Mouse (Mus musculus): ENCODE results near the gene Ghrl. TPM values are rescaled to one million over a fixed set of nuclear protein-coding genes. Genes with fewer than 3 reads are reported as not detected.
"Not testable (repeated sequence)": the region's sequence is repeated elsewhere in the genome, so short reads cannot be mapped to it uniquely, and the experiment has no call there.

The Ghrl gene
- total RNA-seq, 2 experiments from 2014 or later: not detected

DNA sequence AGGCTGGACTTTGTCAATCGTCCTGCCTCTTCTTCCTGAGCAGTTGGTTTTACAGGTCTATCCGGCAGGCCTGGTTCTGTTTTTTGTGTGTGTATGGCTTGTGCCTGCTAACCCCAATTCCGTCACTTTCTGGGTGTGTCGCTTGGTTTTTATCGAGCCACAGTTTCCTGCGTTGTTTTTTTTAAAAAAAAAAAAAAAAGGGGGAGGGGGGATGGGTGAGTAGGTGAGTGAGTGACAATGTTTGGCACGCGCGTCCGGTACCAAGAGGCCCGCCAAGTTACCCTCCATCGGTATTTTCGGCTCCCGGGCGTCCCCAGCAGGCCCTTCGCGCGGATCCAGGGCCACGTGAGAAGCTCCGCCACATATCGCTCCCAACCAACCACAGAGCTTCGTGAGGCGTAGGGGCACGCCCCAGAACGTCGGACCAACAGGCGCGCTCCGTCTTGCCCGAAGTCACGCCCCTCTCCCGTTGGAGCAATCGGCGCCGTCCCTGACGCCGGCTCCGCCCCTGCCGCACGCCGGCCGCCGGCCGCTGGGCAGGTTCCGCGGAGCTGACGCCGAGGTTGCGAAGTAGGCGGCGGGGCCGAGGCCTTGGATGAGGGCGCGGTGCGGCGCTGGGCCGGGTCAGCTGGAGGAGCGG lies 23.0 kb downstream of the Ghrl start, which contains the start of gene Tatdn2:
Tatdn2 (plus strand) TSS at position 469 of the 640 bp plus-strand sequence.
- DNase-seq (ENCODE audit: low spot score in 2 of 2): peak; percentile 88 to 95

- no peak for DNase-seq (ENCODE audit: low spot score in 2 of 2)
Observed at GRCm38 (mm10) chr6:113695766-113696355, 23.8 kb downstream of the Ghrl start.

DNA sequence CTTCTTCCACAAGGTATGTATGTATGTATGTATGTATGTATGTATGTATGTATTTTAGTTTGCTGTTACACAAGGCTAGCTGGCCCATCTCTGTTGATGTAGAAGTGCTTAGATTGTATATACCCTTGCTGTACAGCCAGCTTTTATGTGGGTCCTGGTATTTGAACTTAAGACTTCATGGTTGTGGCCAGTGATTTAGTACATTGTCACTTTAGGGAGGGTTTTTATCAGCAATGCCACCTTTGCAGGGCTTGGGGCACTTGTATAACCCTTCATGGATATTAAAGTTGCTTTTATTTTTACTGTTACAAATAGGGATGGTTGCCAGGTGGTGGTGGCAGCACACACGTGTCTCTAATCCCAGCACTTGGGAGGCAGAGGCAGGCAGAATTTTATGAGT lies 24.5 kb downstream of the Ghrl start:
- DNase-seq (ENCODE audit: low spot score in 2 of 2): no peak

DNA sequence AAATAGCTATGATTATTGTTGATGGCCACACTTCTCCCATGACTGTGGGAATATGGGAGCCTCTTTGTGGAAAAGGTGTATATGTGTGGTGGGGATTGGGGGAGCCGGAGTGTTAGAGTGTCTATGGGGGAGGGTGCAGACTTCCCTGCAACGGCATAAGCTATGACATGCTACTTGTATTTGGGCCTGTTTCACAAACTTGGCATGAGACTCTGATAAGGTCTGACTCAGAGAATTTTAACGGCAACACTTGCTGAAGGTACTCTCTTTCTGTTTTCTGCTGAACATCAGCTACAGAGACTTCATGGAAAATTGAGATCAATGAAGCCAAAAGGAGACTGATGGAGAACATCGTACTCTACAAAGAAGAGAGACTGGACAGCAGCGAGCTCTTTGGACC lies 26.3 kb downstream of the Ghrl start:
- no peak for DNase-seq (ENCODE audit: low spot score in 2 of 2)

- DNase-seq (ENCODE audit: low spot score in 2 of 2): no peak
Observed at GRCm38 (mm10) chr6:113692661-113693133, 27.0 kb downstream of the Ghrl start.

- no peak for DNase-seq (ENCODE audit: low spot score in 2 of 2)
Observed at GRCm38 (mm10) chr6:113691084-113691462, 28.6 kb downstream of the Ghrl start.

GRCm38 (mm10) chr6:113690400-113691083 lies 29.1 kb downstream of the Ghrl start:
- DNase-seq (ENCODE audit: low spot score in 2 of 2): peak in 1 of 2 experiments; percentile 23

DNA sequence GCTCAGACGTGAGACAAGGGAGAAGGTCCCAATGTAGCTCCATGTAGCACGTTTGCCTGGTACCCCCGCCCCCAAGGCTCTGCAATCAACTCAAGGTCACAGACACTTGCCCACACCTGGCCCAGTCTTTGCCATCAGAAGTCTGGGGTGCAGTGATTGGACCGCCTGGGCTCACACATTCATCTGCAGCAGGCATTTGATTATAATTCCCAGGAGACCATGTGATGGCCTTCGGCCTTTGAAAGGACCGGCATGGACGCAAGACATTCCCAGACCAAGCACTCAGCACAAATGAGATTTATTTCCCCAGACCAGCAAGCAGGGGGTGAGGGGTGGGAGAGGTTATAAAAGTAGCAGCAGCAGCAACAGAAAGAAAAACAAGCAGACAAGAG lies 29.7 kb downstream of the Ghrl start:
- DNase-seq (ENCODE audit: low spot score in 2 of 2): no peak

DNA sequence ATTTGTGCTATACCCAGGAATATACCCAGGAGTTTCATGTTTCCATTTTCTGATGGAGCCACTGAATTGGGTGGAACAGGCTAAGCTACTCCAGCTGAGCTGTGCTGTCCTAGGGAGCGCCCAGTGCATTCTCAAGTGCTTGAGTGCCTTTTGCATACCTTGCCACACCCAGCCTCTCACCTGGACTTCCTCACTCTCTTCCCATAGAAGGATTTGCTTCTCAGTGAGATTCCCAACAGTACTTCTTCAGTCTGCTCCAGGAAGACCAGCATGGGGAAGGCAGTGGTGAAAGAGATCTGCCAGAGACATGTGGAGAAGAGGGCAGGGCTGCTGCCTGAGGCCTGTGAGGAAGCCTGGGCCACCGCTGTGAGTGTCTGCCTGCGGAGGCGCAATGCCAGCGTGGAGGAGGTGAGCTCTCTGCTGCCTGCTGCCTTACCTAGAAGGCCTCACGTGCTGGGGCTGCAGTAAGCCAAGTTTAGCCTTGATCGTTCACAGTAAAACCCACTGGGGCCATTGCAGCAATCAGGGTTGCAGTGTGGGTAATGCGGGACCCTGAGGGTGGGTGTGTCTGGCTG lies 33.0 kb downstream of the Ghrl start:
- no peak for DNase-seq (ENCODE audit: low spot score in 2 of 2)

GRCm38 (mm10) chr6:113683081-113683825 lies 36.4 kb downstream of the Ghrl start:
- no peak for DNase-seq (ENCODE audit: low spot score in 2 of 2)

- DNase-seq (ENCODE audit: low spot score in 2 of 2): peak; percentile 63 to 82
Observed at GRCm38 (mm10) chr6:113681271-113681670, 38.4 kb downstream of the Ghrl start.

- DNase-seq (ENCODE audit: low spot score in 2 of 2): no peak
Observed at GRCm38 (mm10) chr6:113679993-113680566, 39.6 kb downstream of the Ghrl start.

DNA sequence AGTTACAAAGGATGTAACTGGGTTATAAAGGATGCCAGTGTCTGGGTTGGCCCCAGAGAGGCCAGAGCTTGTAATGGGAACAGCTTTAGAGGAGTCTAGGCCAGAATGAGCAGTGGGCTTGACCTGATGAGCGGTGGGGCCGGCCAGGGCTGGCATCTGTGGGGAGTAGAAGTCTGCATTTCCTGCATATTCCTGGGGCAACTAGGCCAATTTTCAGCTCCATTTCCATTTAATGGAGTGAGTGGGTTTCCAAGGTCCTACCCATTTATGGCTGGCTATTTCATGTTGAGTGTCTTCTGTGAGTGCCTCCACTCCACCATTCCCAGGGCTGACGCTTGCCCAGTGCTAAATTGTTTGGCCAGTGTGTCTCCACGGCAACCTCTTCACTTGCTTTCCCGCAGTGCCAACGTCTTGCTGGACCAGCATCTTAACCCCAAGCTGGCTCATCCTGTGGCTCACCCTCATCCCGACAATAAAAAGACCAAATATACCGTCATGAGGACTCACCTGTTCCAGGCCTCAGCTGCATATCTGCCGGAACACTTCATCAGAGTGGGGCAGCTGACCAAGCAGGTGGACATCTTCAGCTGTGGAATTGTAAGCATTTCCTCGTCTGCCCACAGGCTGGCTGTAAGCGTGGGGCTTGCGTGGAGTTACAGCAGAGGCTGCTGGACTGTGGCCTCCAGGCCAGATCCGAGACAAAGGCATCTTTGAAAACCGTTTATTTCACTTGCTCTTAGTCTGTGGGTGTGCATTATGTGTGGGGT lies 41.3 kb downstream of the Ghrl start:
- DNase-seq (ENCODE audit: low spot score in 2 of 2): no peak

GRCm38 (mm10) chr6:113677070-113677734 lies 42.5 kb downstream of the Ghrl start:
- no peak for DNase-seq (ENCODE audit: low spot score in 2 of 2)

- DNase-seq (ENCODE audit: low spot score in 2 of 2): no peak
Observed at GRCm38 (mm10) chr6:113675991-113676390, 43.7 kb downstream of the Ghrl start.

DNA sequence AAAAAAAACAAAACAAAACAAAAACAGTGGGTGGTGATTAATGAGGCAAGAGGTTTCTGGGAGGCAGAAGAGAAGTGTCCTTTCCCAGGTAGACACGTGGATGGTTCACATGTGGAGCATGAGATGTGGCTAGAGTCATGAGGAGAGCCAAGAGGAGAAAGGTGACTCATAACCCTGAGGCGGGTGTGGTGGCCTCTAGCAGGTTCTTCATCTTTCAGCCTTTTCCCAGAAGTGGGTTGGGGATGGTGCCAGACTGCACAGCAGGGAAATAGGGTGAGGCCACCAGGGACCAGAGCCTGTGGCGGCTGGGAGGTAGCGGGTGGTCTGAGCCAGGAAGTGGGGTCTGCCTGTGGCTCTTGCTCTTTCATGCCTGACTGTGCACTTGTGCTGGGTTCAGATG lies 44.4 kb downstream of the Ghrl start:
- no peak for DNase-seq (ENCODE audit: low spot score in 2 of 2)

DNA sequence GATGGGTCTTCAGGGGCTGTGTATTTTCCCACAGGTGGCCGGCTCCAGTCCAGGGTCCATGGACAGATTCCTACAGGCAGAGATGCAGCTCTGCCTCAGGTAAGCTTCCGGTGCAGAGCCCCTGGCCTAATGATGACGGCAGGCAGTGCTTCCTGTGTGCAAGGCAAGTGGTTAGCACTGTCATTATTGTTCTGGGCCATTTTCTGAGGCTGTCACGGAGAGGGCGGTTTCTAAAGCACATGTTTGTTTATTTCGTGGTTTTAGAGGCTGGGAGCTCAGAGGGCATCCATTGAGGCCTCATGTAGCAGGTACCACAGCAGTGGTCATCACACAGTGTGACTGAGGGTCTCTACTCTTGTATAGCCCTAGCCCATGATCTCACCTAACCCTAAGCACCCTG lies 46.7 kb downstream of the Ghrl start:
- no peak for DNase-seq (ENCODE audit: low spot score in 2 of 2)

DNA sequence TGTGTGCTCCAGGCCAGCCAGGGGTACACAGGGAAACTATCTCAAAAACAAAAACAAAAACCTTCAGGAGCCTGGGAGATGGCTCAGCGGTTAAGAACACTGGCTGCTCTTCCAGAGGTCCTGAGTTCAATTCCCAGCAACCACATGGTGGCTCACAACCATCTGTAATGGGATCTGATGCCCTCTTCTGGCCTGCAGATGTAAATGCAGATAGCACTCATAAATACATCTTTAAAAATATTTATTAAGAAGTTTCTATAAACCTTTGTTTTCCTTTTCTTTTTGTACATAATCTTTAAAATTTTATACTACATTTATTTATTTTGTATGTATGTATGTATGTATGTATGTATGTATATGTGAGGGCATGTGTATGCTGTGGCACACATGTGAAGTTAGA lies 47.7 kb downstream of the Ghrl start:
- not testable (repeated sequence) for DNase-seq (ENCODE audit: low spot score in 2 of 2)

GRCm38 (mm10) chr6:113669821-113670220 lies 49.9 kb downstream of the Ghrl start:
- no peak for DNase-seq (ENCODE audit: low spot score in 2 of 2)

All from gastrocnemius, postnatal 4 days (tissue).